Comparison of ENCODE assay signal across 8 mouse cellular contexts in genomic region chr10:59220824-59221472, GRCm38 (mm10). TPM values are rescaled to one million over a fixed set of nuclear protein-coding genes. Genes with fewer than 3 reads are reported as not detected.
DNase-seq lines count a peak whose midpoint lies in the region; ATAC-seq and TF ChIP-seq lines count a peak whose summit lies in the region.

No protein-coding gene starts in this region.

- H3K79me2 ChIP-seq in C2C12 (ENCODE audit: control insufficient read depth, insufficient read depth): peaks cover 92% of the 10 kb centered on the region

- H3K36me3 ChIP-seq in C2C12 (ENCODE audit: control insufficient read depth, insufficient read depth): peaks cover 8% of the 10 kb centered on the region
- H3K36me3 ChIP-seq in embryonic facial prominence, embryonic 14.5 days (ENCODE audit: control insufficient read depth, insufficient read depth, low read length): no peaks in the 10 kb centered on the region
- no peaks in the 10 kb centered on the region for H3K36me3 ChIP-seq in limb, embryonic 13.5 days
- no peaks in the 10 kb centered on the region for H3K36me3 ChIP-seq in small intestine, adult 2 months (ENCODE audit: control insufficient read depth, insufficient read depth, low read length)

- no peak for ATAC-seq in embryonic facial prominence, embryonic 14.5 days (ENCODE audit: low read depth)
- ATAC-seq in limb, embryonic 13.5 days (ENCODE audit: low FRiP score, low read depth): no peak

- peak overlapping the region; percentile 90 for H3K4me3 ChIP-seq in gastrocnemius, adult 2 months
- H3K4me3 ChIP-seq in C2C12 (ENCODE audit: insufficient read depth, poor library complexity, severe bottlenecking): peak overlapping the region; percentile 75
- H3K4me3 ChIP-seq in embryonic facial prominence, embryonic 14.5 days (ENCODE audit: low read depth, low read length): peak overlapping the region; percentile 85
- peak overlapping the region; percentile 82 for H3K4me3 ChIP-seq in limb, embryonic 13.5 days
- peak overlapping the region; percentile 95 for H3K4me3 ChIP-seq in small intestine, adult 2 months (ENCODE audit: low read depth, low read length)

- H3K4me2 ChIP-seq in embryonic facial prominence, embryonic 14.5 days (ENCODE audit: low read depth, low read length): peak overlapping the region; percentile 99
- H3K4me2 ChIP-seq in limb, embryonic 13.5 days (replicated peaks): peak overlapping the region; percentile 99

- H3K27me3 ChIP-seq in C2C12 (ENCODE audit: control insufficient read depth, insufficient read depth, insufficient read length): no peaks in the 10 kb centered on the region
- H3K27me3 ChIP-seq in embryonic facial prominence, embryonic 14.5 days (replicated peaks; ENCODE audit: control insufficient read depth, insufficient read depth, low read length): no peaks in the 10 kb centered on the region
- no peaks in the 10 kb centered on the region for H3K27me3 ChIP-seq in limb, embryonic 13.5 days
- no peaks in the 10 kb centered on the region for H3K27me3 ChIP-seq in small intestine, adult 2 months (ENCODE audit: control insufficient read depth, insufficient read depth, low read length)

- no peak for DNase-seq in gastrocnemius, adult 2 months
- no peak for DNase-seq in gastrocnemius, postnatal 10 days
- DNase-seq in embryonic facial prominence, embryonic 14.5 days (ENCODE audit: low spot score): peak; percentile 76
- DNase-seq in right cerebral cortex, adult 18-20 months: no peak
- no peak for DNase-seq in cerebellum, adult 9-10 months

- H3K9me3 ChIP-seq in embryonic facial prominence, embryonic 14.5 days (ENCODE audit: control insufficient read depth, low read length): no peaks in the 10 kb centered on the region
- no peaks in the 10 kb centered on the region for H3K9me3 ChIP-seq in limb, embryonic 13.5 days

- intact Hi-C loops in gastrocnemius, adult 2 months (cut with DNase I): loop anchor here (5.0 kb wide), 2 partner anchors 54 to 481 kb away; partner anchors contain the start of gene Micu1

- no peak for TF ChIP-seq POLR2A in small intestine, adult 2 months (IDR thresholded peaks at IDR 0.05; ENCODE audit: low read depth, low read length)

- 1% methylated on average over 37 of the region's 39 CpGs for WGBS in embryonic facial prominence, embryonic 14.5 days
- 1% methylated on average over 39 of the region's 39 CpGs for WGBS in limb, embryonic 13.5 days
- under 1% methylated on average over 39 of the region's 39 CpGs for WGBS in small intestine, adult 2 months

- H3K27ac ChIP-seq in gastrocnemius, adult 2 months: peak overlapping the region; percentile 91
- peak overlapping the region; percentile 92 for H3K27ac ChIP-seq in embryonic facial prominence, embryonic 14.5 days (replicated peaks; ENCODE audit: low read depth, low read length)
- H3K27ac ChIP-seq in limb, embryonic 13.5 days: peak overlapping the region; percentile 89
- peak overlapping the region; percentile 68; the same call in 1 of the 2 replicates for H3K27ac ChIP-seq in small intestine, adult 2 months (ENCODE audit: insufficient read depth, low read depth, low read length)

- H3ac ChIP-seq in C2C12 (ENCODE audit: control insufficient read depth, insufficient read length, low read depth): peak overlapping the region; percentile 72

- peaks cover 32% of the 10 kb centered on the region for H3K79me3 ChIP-seq in C2C12 (ENCODE audit: low read depth)

- peaks cover 21% of the 10 kb centered on the region for H3K4me1 ChIP-seq in embryonic facial prominence, embryonic 14.5 days (ENCODE audit: control insufficient read depth, insufficient read depth, low read length)
- peaks cover 19% of the 10 kb centered on the region for H3K4me1 ChIP-seq in limb, embryonic 13.5 days
- H3K4me1 ChIP-seq in small intestine, adult 2 months (ENCODE audit: control insufficient read depth, insufficient read depth, insufficient read length, low read length): peaks cover 5% of the 10 kb centered on the region

- peak overlapping the region; percentile 92 for H3K9ac ChIP-seq in embryonic facial prominence, embryonic 14.5 days (ENCODE audit: low read depth, low read length)
- H3K9ac ChIP-seq in limb, embryonic 13.5 days: peak overlapping the region; percentile 87

- no peak for TF ChIP-seq CTCF in gastrocnemius, adult 2 months (IDR thresholded peaks at IDR 0.05)
- TF ChIP-seq CTCF in C2C12 (IDR thresholded peaks at IDR 0.05; ENCODE audit: control insufficient read depth, insufficient read depth, insufficient read length): no peak
- TF ChIP-seq CTCF in small intestine, adult 2 months (IDR thresholded peaks at IDR 0.05; ENCODE audit: extremely low read depth, insufficient read length, insufficient replicate concordance, low read depth, low read length): no peak

TF ChIP-seq in C2C12, 6 proteins besides CTCF, POLR2A, EP300 and RAD21:
- TF ChIP-seq USF1 (IDR thresholded peaks at IDR 0.05; ENCODE audit: low read depth): no peak
- peak; percentile 37 for TF ChIP-seq MAX (IDR thresholded peaks at IDR 0.05)

RNA-seq across cellular contexts. Expression of gene Sept10, which starts 0.7 kb away (rescaled TPM):
- 1 to 10 TPM; 6.0 to 7.6 TPM for total RNA-seq in gastrocnemius, adult 2 months (2021)
- total RNA-seq in gastrocnemius, postnatal 10 days (2021): 10 to 100 TPM; 26.8 to 30.4 TPM
- polyA plus RNA-seq in C2C12 (2012; fragmentation: generic; extraction: Trizol): 12.0 TPM
- 40.5 and 47.1 TPM in 2 replicates for polyA plus RNA-seq in embryonic facial prominence, embryonic 14.5 days (2014; fragmentation: Nextera tagmentation; extraction: Ambion mirVana)
- 46.4 and 49.6 TPM in 2 replicates for polyA plus RNA-seq in limb, embryonic 13.5 days (2015; fragmentation: Nextera tagmentation; extraction: Ambion mirVana)
- polyA plus RNA-seq in small intestine, adult 2 months (2012; rRNA removed): 1.1 and 1.5 TPM in 2 replicates

RNA-seq across cellular contexts. Expression of gene Sowahc, which starts 0.8 kb away (rescaled TPM):
- total RNA-seq in gastrocnemius, adult 2 months (2021): under 1 TPM; 0.75 to 0.77 TPM
- total RNA-seq in gastrocnemius, postnatal 10 days (2021): 1 to 10 TPM; 2.6 to 2.9 TPM
- 2.2 TPM for polyA plus RNA-seq in C2C12 (2012; fragmentation: generic; extraction: Trizol)
- polyA plus RNA-seq in embryonic facial prominence, embryonic 14.5 days (2014; fragmentation: Nextera tagmentation; extraction: Ambion mirVana): 9.1 and 10.0 TPM in 2 replicates
- 14.1 and 15.6 TPM in 2 replicates for polyA plus RNA-seq in limb, embryonic 13.5 days (2015; fragmentation: Nextera tagmentation; extraction: Ambion mirVana)
- polyA plus RNA-seq in small intestine, adult 2 months (2012; rRNA removed): 1.9 and 6.3 TPM in 2 replicates
